Mouse (Mus musculus) heart, embryonic 15.5 days (tissue): Measurements from ENCODE around the gene Cstf3. TPM values are rescaled to one million over a fixed set of nuclear protein-coding genes. Genes with fewer than 3 reads are reported as not detected.

ENCODE experiments used
- ATAC-seq: fragments of 200-750 bp; cut with Nextera tagmentation; replicated peaks from 2 replicates; pipeline ENCODE4 v1.8.0; 2017; ENCODE audit warnings: low read depth, moderate TSS enrichment; ENCODE audit not compliant: insufficient number of reproducible peaks, insufficient read depth, low FRiP score
- H3K27ac ChIP-seq: fragments of 300-500 bp; sonication (generic); 2 replicates; pipeline ENCODE4 v1.5.1; 2015; ENCODE audit warnings: mild to moderate bottlenecking, inconsistent platforms
- H3K27me3 ChIP-seq: fragments of 300-500 bp; sonication (generic); 2 replicates; pipeline ENCODE4 v1.6.1; 2015; ENCODE audit warnings: inconsistent platforms
- H3K36me3 ChIP-seq: fragments of 300-500 bp; sonication (generic); 2 replicates; pipeline ENCODE4 v1.6.1; 2015; ENCODE audit warnings: mild to moderate bottlenecking, inconsistent platforms
- H3K4me1 ChIP-seq: fragments of 300-500 bp; sonication (generic); replicated peaks from 2 replicates; pipeline ENCODE4 v1.6.1; 2015; ENCODE audit warnings: inconsistent platforms
- H3K4me2 ChIP-seq: fragments of 300-500 bp; sonication (generic); 2 replicates; pipeline ENCODE4 v1.6.1; 2015; ENCODE audit warnings: inconsistent platforms, mild to moderate bottlenecking, moderate library complexity
- H3K4me3 ChIP-seq: fragments of 300-500 bp; sonication (generic); 2 replicates; pipeline ENCODE4 v1.5.1; 2015; ENCODE audit warnings: mild to moderate bottlenecking, inconsistent platforms
- H3K9ac ChIP-seq: fragments of 300-500 bp; sonication (generic); 2 replicates; pipeline ENCODE4 v1.6.1; 2015; ENCODE audit warnings: mild to moderate bottlenecking, inconsistent platforms
- H3K9me3 ChIP-seq: fragments of 300-500 bp; sonication (generic); replicated peaks from 2 replicates; pipeline ENCODE4 v1.6.1; 2016; ENCODE audit warnings: inconsistent platforms
- WGBS: fragments of 180-500 bp; shearing (Covaris S2); methylation state at CpG from one replicate; pipeline ENCODE4 v1.1.7; 2015; ENCODE audit warnings: mixed read lengths; 5-methylcytosine and 5-hydroxymethylcytosine counted together
- polyA plus RNA-seq: library from polyadenylated mRNA; unstranded; fragments of >200 nt; fragmentation: Nextera tagmentation; extraction: Ambion mirVana; gene quantifications from 2 replicates; pipeline ENCODE4 v1.2.1, GENCODE M21; 2015

Gene Cstf3
- polyA plus RNA-seq, 1 experiment from 2014 or later: 51.7 TPM

GRCm38 (mm10) chr2:104578836-104579604, 11.3 kb upstream of the Cstf3 start:
- no peak overlapping the region for H3K4me3 ChIP-seq
- no peak overlapping the region for H3K4me2 ChIP-seq
- no peak overlapping the region for H3K27ac ChIP-seq
- no peaks in the 10 kb centered on the region for H3K27me3 ChIP-seq
- H3K36me3 ChIP-seq: no peaks in the 10 kb centered on the region
- WGBS: 75% methylated on average over 5 of the region's 5 CpGs
- ATAC-seq: no peak; the same call in 1 of the 2 replicates
- no peaks in the 10 kb centered on the region for H3K9me3 ChIP-seq
- peaks cover 6% of the 10 kb centered on the region for H3K4me1 ChIP-seq
- no peak overlapping the region for H3K9ac ChIP-seq

- Histone ChIP-seq H3K27ac (no peak overlapping the region), H3K9me3 (no peaks in the 10 kb centered on the region), H3K4me3 (no peak overlapping the region), H3K4me1 (peaks cover 6% of the 10 kb centered on the region), H3K9ac (no peak overlapping the region), H3K4me2 (no peak overlapping the region), H3K36me3 (no peaks in the 10 kb centered on the region), H3K27me3 (no peaks in the 10 kb centered on the region)
- 82% methylated on average over 7 of the region's 7 CpGs for WGBS
- no peak for ATAC-seq
Measured at GRCm38 (mm10) chr2:104579784-104580446, 10.4 kb upstream of the Cstf3 start.

- no peaks in the 10 kb centered on the region for H3K9me3 ChIP-seq
- H3K4me2 ChIP-seq: no peak overlapping the region
- 39% methylated on average over 9 of the region's 9 CpGs for WGBS
- no peak overlapping the region for H3K9ac ChIP-seq
- H3K27me3 ChIP-seq: no peaks in the 10 kb centered on the region
- ATAC-seq: no peak
- H3K36me3 ChIP-seq: no peaks in the 10 kb centered on the region
- H3K27ac ChIP-seq: peak overlapping the region; percentile 63
- peaks cover 6% of the 10 kb centered on the region for H3K4me1 ChIP-seq
- H3K4me3 ChIP-seq: no peak overlapping the region
Measured at GRCm38 (mm10) chr2:104581281-104581879, 8.9 kb upstream of the Cstf3 start.

GRCm38 (mm10) chr2:104583032-104583431, 7.3 kb upstream of the Cstf3 start:
- Histone ChIP-seq H3K4me1 (peaks cover 6% of the 10 kb centered on the region), H3K27me3 (no peaks in the 10 kb centered on the region), H3K4me2 (no peak overlapping the region), H3K9me3 (no peaks in the 10 kb centered on the region), H3K36me3 (no peaks in the 10 kb centered on the region), H3K27ac (no peak overlapping the region), H3K4me3 (no peak overlapping the region), H3K9ac (no peak overlapping the region)
- WGBS: 81% methylated on average over 6 of the region's 6 CpGs
- ATAC-seq: no peak

GRCm38 (mm10) chr2:104584226-104584625, 6.1 kb upstream of the Cstf3 start:
- Histone ChIP-seq H3K4me3 (no peak overlapping the region), H3K9me3 (no peaks in the 10 kb centered on the region), H3K36me3 (no peaks in the 10 kb centered on the region), H3K4me1 (peaks cover 10% of the 10 kb centered on the region), H3K27me3 (no peaks in the 10 kb centered on the region), H3K4me2 (no peak overlapping the region), H3K27ac (no peak overlapping the region), H3K9ac (no peak overlapping the region)
- 78% methylated on average over 7 of the region's 7 CpGs for WGBS
- ATAC-seq: no peak

GRCm38 (mm10) chr2:104585645-104586044, 4.7 kb upstream of the Cstf3 start:
- no peak overlapping the region for H3K4me3 ChIP-seq
- no peak overlapping the region for H3K4me2 ChIP-seq
- 23% methylated on average over 2 of the region's 2 CpGs for WGBS
- no peak for ATAC-seq
- no peaks in the 10 kb centered on the region for H3K9me3 ChIP-seq
- H3K27me3 ChIP-seq: no peaks in the 10 kb centered on the region
- no peak overlapping the region for H3K27ac ChIP-seq
- peaks cover 13% of the 10 kb centered on the region for H3K4me1 ChIP-seq
- no peaks in the 10 kb centered on the region for H3K36me3 ChIP-seq
- H3K9ac ChIP-seq: no peak overlapping the region

GRCm38 (mm10) chr2:104588552-104588951, 1.8 kb upstream of the Cstf3 start:
- H3K4me3 ChIP-seq: no peak overlapping the region
- ATAC-seq: no peak
- no peak overlapping the region for H3K27ac ChIP-seq
- no peak overlapping the region for H3K4me2 ChIP-seq
- no peak overlapping the region for H3K9ac ChIP-seq
- WGBS: 93% methylated on average over 5 of the region's 5 CpGs
- no peaks in the 10 kb centered on the region for H3K27me3 ChIP-seq
- H3K4me1 ChIP-seq: peaks cover 18% of the 10 kb centered on the region
- H3K9me3 ChIP-seq: no peaks in the 10 kb centered on the region
- no peaks in the 10 kb centered on the region for H3K36me3 ChIP-seq

- Histone ChIP-seq H3K27me3 (no peaks in the 10 kb centered on the region), H3K9ac (peak overlapping the region; percentile 91), H3K4me3 (peak overlapping the region; percentile 84), H3K36me3 (no peaks in the 10 kb centered on the region), H3K4me1 (peaks cover 24% of the 10 kb centered on the region), H3K27ac (peak overlapping the region; percentile 90), H3K4me2 (peak overlapping the region; percentile 70), H3K9me3 (no peaks in the 10 kb centered on the region)
- 0 out of 2 replicates have a peak, but pooled peaks have one; percentile 0 for ATAC-seq
- under 1% methylated on average over 19 of the region's 19 CpGs for WGBS
Measured at GRCm38 (mm10) chr2:104590829-104591117, 450 bp downstream of the Cstf3 start.

- ATAC-seq: no peak
- Histone ChIP-seq H3K4me1 (peaks cover 24% of the 10 kb centered on the region), H3K9ac (peak overlapping the region; percentile 91), H3K9me3 (no peaks in the 10 kb centered on the region), H3K4me3 (peak overlapping the region; percentile 84), H3K27me3 (no peaks in the 10 kb centered on the region), H3K36me3 (no peaks in the 10 kb centered on the region), H3K4me2 (peak overlapping the region; percentile 70), H3K27ac (peak overlapping the region; percentile 90)
- WGBS: under 1% methylated on average over 6 of the region's 6 CpGs
Measured at GRCm38 (mm10) chr2:104591141-104591540, 818 bp downstream of the Cstf3 start.

GRCm38 (mm10) chr2:104595063-104595462, 4.7 kb downstream of the Cstf3 start:
- Histone ChIP-seq H3K36me3 (no peaks in the 10 kb centered on the region), H3K27ac (no peak overlapping the region), H3K9ac (no peak overlapping the region), H3K4me2 (no peak overlapping the region), H3K27me3 (no peaks in the 10 kb centered on the region), H3K4me1 (peaks cover 20% of the 10 kb centered on the region), H3K4me3 (no peak overlapping the region), H3K9me3 (no peaks in the 10 kb centered on the region)
- ATAC-seq: no peak
- WGBS: 45% methylated on average over 1 of the region's 1 CpGs

- Histone ChIP-seq H3K9ac (no peak overlapping the region), H3K27ac (no peak overlapping the region), H3K27me3 (no peaks in the 10 kb centered on the region), H3K36me3 (no peaks in the 10 kb centered on the region), H3K4me1 (peaks cover 4% of the 10 kb centered on the region; the same call in 1 of the 2 replicates), H3K4me3 (no peak overlapping the region), H3K4me2 (no peak overlapping the region), H3K9me3 (no peaks in the 10 kb centered on the region)
- no peak for ATAC-seq
- 50% methylated on average over 1 of the region's 1 CpGs for WGBS
Measured at GRCm38 (mm10) chr2:104603431-104603830, 13.1 kb downstream of the Cstf3 start.
